Mouse (Mus musculus) small intestine, adult 2 months (tissue): Measurements from ENCODE around the gene Tex22.

Experiments
- CTCF ChIP-seq: fragments of 200-500 bp; IDR thresholded peaks from 2 replicates; pipeline ENCODE4 v1.5.1; 2012; ENCODE audit warnings: low read depth, mild to moderate bottlenecking, control low read depth, inconsistent platforms, low read length, moderate library complexity, mixed read lengths; ENCODE audit not compliant: insufficient replicate concordance, insufficient read length; ENCODE audit errors: extremely low read depth
- POLR2A ChIP-seq: fragments of 200-500 bp; IDR thresholded peaks from 2 replicates; pipeline ENCODE4 v1.6.1; 2012; ENCODE audit warnings: low read depth, mild to moderate bottlenecking, control low read depth, inconsistent platforms, low read length, moderate library complexity

DNA sequence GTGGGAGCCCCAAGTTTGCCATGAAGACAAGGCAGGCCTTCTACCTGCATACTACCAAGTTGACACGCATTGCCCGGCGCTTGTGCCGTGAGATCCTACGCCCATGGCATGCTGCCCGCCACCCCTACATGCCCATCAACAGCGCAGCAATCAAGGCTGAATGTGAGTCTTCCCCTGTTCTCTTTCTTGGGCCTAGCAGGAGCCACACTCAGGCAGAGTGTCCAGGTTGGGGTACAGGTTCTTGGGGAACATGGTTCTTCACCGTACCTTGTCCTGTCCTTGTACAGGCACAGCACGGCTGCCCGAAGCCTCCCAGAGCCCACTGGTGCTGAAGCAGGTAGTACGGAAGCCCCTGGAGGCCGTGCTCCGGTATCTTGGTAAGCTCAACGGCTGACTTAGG lies 57.3 kb downstream of the Tex22 start:
- TF ChIP-seq CTCF (no peak), POLR2A (no peak)
